Mouse (Mus musculus): Measurements from ENCODE around the gene Pgm5. TPM values are rescaled to one million over a fixed set of nuclear protein-coding genes. Genes with fewer than 3 reads are reported as not detected.
"Not testable (repeated sequence)": the region's sequence is repeated elsewhere in the genome, so short reads cannot be mapped to it uniquely, and the experiment has no call there.

Gene Pgm5
- total RNA-seq, 2 experiments from 2014 or later, result 3.1 to 4.3 TPM

DNA sequence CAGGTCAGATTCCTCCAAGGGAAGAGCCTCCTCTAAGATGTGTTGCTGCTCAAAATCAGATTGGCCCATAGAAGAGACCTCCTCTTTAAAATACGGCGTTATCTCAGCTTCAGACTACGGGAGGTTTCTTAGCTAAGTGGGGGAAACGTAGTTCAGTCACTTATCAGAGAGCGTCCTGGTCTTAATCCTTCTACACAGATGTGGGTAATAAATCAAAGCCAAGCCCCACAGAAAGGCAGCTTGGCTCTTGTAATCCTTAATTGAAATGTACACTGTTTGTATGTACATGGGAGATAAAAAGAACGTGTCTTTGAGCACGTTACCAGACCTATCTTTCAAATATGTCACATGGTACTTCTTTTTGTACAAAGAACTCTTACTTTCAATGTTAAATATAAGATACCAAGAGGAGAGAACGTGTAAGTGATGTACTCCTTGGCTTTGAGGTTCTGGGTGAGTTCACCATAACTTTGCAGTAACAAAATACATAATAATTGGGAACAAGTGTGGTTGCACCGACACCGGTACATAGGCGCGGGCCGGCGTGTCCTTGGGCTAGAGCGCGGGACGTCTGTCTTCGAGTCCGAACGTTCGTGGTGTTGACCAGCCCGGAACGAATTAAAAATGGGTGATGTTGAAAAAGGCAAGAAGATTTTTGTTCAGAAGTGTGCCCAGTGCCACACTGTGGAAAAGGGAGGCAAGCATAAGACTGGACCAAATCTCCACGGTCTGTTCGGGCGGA, 13.6 kb upstream of the Pgm5 start, which contains the start of gene Gm10053:
TSS of gene Gm10053 (plus strand) at position 558 of the 742 bp plus-strand sequence.
- intact Hi-C loops (cut with DNase I); DNase-seq (ENCODE audit: extremely low spot score in 1 of 2, low spot score in 2 of 2): not testable (repeated sequence)

DNA sequence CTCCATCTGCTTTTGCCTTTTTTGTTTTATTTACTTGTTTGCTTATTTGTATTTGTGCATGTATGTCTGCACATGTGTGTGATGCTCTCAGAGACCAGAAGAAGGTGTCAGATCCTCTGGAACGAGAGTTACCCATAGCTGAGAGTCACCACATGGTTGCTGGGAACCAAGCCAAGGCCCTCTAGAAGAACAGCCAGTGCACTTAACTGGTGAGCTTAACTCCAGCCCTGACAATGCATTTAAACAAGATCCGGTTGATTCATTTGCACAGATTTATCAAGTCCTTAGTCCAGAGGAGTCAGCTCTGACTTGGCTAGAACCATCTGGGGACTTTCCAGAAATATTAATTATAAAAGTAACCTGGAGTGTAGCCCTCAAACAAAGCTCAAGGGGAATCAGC, 12.2 kb upstream of the Pgm5 start:
- intact Hi-C loops (cut with DNase I), result loop anchor here (5.0 kb wide), 2 partner anchors 252 to 572 kb away; no protein-coding TSS in a partner anchor
- no peak for DNase-seq (ENCODE audit: extremely low spot score in 1 of 2, low spot score in 2 of 2)

DNA sequence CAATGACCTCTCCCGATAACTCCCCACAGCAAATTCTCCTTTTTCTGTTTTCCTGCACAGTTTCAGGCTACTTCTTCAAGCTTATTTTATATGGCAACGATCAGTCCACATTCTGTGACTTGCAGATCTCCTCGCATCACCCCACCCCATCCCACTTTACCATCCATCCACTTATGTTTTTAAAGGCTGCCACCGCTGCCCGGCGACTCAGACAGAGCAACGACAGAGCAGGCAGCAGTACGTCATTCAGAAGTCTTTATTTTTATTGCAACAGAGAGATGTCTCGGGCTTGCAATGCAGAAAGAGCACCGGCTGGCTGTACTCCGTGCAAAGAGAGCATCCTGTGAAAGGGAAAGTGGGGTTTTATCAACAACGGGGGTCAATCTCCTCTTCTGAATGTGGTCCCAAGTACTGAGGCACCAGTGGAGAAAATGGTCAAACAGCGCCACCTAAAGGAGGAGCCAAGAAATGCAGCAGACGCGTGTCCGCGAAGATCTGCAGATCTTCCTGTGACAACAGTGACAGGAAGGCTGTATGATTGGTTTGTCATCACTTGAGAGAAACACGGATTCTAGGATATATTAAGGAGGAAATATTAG, 9.5 kb upstream of the Pgm5 start:
- DNase-seq (ENCODE audit: extremely low spot score in 1 of 2, low spot score in 2 of 2), result peak; percentile 38 to 62
- intact Hi-C loops (cut with DNase I), result loop anchor here (2.0 to 5.0 kb wide), 3 partner anchors 170 to 569 kb away; no protein-coding TSS in a partner anchor

DNA sequence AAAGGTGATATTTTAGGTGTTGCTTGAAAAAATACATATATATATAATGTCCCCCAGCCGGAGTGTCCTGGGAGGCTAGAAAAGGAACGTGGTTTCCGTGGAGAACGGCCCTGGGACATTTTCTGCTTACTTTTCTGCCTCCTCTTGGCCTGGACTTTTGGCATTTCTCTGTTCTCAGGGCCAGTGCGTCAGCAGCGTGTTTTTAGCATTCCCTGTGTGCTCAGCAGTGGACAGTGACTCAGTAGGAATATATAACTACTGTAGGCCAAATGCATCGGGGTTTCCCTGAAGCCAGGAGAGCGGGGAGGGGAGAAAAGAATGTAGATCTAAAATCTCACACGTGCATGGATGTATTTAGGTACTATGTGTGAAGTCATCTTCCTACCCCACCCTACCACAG, 3.8 kb upstream of the Pgm5 start:
- intact Hi-C loops (cut with DNase I), result no loop called here
- no peak for DNase-seq (ENCODE audit: extremely low spot score in 1 of 2, low spot score in 2 of 2)

- DNase-seq (ENCODE audit: extremely low spot score in 1 of 2, low spot score in 2 of 2), result no peak
- intact Hi-C loops (cut with DNase I), result no loop called here
Measured at GRCm38 (mm10) chr19:24861276-24861611, 411 bp downstream of the Pgm5 start.

DNA sequence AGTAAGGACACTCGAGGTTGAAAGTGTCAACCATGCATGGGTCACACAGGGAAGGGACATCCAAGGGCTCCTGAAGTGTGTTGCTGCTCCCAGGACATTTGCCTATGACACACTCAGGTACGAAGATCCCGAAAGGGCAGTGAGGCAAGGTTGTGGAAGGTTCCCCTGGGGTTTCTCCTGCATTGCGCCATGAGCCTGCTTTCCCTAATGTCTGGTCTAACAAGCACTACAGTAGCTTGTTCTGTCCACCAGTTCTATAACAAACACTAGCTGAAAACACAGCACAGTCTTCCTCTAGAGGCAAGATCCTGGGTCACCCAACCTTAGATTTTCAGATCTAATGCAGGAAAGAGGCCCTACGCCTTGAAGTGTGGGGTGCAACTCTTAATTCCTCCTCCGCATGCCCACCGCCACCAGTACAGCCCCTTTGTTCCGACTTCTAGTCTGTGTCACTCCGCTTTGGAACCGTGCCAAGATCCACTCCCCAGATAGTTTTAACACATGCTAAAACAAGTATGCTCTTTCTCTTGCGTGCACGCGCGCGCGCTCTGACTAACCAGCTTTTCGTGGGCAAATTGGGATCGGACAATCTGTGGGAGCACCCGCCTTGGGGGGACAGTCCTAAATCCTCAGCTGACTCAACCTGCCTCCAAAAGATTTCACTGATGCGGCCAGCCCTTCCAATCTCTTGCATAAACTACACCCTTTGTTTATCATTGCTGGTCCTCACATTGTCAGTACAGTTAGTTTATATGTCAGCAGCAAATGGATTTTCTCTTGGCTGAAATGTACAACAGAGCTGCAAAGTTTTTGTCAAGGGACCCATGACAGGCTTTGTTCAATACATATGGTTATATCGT, 10.0 kb downstream of the Pgm5 start:
- DNase-seq (ENCODE audit: extremely low spot score in 1 of 2, low spot score in 2 of 2), result peak in 1 of 2 experiments; percentile 69
- intact Hi-C loops (cut with DNase I), result no loop called here

- intact Hi-C loops (cut with DNase I), result no loop called here
- DNase-seq (ENCODE audit: extremely low spot score in 1 of 2, low spot score in 2 of 2), result no peak
Measured at GRCm38 (mm10) chr19:24848844-24849243, 12.8 kb downstream of the Pgm5 start.

GRCm38 (mm10) chr19:24848345-24848744, 13.3 kb downstream of the Pgm5 start:
- DNase-seq (ENCODE audit: extremely low spot score in 1 of 2, low spot score in 2 of 2), result no peak
- intact Hi-C loops (cut with DNase I), result no loop called here

- DNase-seq (ENCODE audit: extremely low spot score in 1 of 2, low spot score in 2 of 2), result no peak
- intact Hi-C loops (cut with DNase I), result no loop called here
Measured at GRCm38 (mm10) chr19:24845007-24845546, 16.6 kb downstream of the Pgm5 start.

DNA sequence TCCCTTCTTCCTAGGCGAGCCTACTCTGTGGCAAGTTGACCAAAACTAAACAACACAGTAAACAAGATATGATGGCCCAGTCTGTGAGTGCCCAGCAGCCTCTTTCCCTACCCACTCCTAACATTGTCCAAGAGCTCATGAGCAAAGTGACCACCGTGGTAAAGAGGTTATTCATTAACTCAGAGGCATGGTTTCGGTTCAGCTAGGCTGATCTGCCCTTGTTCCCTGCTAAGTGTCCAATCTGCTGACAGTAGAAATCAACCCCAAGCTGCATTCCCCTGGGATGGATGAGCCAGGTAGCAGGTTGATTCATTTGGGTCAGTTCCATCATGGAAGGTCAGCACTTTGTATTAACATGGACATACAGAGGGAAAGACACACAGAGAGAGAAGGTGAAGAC, 19.6 kb downstream of the Pgm5 start:
- DNase-seq (ENCODE audit: extremely low spot score in 1 of 2, low spot score in 2 of 2), result no peak
- intact Hi-C loops (cut with DNase I), result no loop called here

GRCm38 (mm10) chr19:24824517-24824916, 37.1 kb downstream of the Pgm5 start:
- DNase-seq (ENCODE audit: extremely low spot score in 1 of 2, low spot score in 2 of 2), result no peak
- intact Hi-C loops (cut with DNase I), result no loop called here

DNA sequence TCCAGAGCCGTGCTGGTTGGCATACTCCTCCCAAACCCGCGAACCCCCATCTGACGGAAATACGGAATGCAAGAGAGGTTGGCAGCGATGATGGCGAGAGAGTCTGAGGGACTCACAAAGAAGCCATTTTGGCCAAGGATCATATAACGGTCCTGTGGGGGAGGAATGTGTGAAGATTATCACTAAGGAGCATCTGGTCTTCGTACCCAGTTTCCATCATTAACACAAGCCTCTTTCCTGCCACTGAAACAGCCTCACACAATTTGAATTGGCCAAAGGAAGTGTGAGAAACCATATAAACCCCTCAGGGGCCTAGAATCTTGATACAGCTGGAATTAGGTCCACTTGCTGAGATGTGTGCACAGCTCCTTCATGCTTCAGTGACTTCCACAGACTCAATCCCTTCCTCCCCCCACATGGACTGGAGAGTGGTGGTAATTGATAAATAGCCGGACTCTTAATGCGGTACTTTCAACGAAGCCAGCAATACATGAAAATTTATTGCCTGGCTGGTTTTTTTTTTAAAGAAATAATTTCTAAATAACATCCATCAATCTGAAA, 45.9 kb downstream of the Pgm5 start:
- intact Hi-C loops (cut with DNase I), result no loop called here
- DNase-seq (ENCODE audit: extremely low spot score in 1 of 2, low spot score in 2 of 2), result no peak

- DNase-seq (ENCODE audit: extremely low spot score in 1 of 2, low spot score in 2 of 2), result no peak
- intact Hi-C loops (cut with DNase I), result no loop called here
Measured at GRCm38 (mm10) chr19:24812861-24813293, 48.8 kb downstream of the Pgm5 start.

GRCm38 (mm10) chr19:24812106-24812810, 49.4 kb downstream of the Pgm5 start:
- intact Hi-C loops (cut with DNase I), result no loop called here
- no peak for DNase-seq (ENCODE audit: extremely low spot score in 1 of 2, low spot score in 2 of 2)

GRCm38 (mm10) chr19:24811451-24811850, 50.2 kb downstream of the Pgm5 start:
- intact Hi-C loops (cut with DNase I), result no loop called here
- DNase-seq (ENCODE audit: extremely low spot score in 1 of 2, low spot score in 2 of 2), result no peak

DNA sequence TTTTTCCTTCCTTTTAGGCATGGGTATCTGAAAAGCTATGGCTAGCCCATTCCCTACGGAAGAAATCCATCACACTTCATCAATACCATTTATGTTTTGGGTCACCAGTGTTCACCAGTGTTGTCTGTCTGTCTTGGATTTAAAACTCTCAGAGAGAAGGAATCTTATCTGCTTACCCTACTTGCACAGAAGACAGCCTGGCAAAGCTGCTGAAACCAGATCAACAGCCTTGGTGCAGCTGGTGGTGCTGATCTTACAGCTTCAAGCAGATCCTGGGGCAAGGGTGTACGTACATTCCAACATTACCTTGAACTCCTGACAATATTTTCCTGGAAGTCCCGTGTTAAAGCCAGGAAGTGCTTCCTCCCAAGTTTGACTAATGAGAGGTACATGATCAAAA, 55.6 kb downstream of the Pgm5 start:
- DNase-seq (ENCODE audit: extremely low spot score in 1 of 2, low spot score in 2 of 2), result no peak

GRCm38 (mm10) chr19:24797606-24798005, 64.0 kb downstream of the Pgm5 start:
- peak; percentile 4 to 70 for DNase-seq (ENCODE audit: extremely low spot score in 1 of 2, low spot score in 2 of 2)
- intact Hi-C loops (cut with DNase I), result no loop called here

More for the DNA sequence above, 55.6 kb downstream of the Pgm5 start:
- intact Hi-C loops (cut with DNase I), result no loop called here

DNA sequence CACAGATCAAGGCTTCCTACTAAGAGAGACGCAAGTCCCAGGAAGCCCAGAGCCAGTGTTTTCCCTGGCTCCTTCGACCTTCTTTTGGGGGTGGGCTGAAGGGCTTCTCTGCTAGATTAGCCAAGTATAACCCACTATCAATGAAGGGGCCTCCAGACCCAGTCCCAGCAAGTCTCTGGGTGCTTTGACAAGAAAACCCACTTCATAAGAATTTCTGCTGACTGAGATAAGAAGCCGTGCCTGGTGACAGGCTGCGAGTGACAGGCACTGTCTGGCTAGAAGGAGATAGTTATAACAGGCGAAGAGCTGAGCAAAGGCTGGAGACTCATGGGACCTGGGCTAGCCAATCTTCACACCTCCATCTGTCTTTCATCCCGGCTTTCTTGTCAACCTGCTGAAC, 67.3 kb downstream of the Pgm5 start:
- intact Hi-C loops (cut with DNase I), result no loop called here
- no peak for DNase-seq (ENCODE audit: extremely low spot score in 1 of 2, low spot score in 2 of 2)
